Comparison of ENCODE assay signal across 8 mouse cellular contexts in the genomic region with DNA sequence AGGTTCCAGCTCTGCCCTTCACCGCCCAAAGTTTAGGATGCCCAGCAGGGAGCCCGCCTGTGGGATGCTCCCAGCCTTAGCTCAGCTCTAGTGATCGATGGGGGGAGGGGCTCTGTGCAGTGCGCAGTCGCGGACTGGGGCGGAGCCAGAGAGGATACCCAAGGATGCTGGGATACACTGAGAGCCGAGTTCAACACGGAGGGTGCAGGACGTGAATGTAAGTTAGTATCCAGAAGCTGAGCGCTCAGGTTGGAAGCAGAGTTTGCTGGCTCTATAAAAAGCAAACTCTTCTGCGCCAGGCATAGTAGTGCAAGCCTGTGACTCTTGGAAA. TPM values are rescaled to one million over a fixed set of nuclear protein-coding genes. Genes with fewer than 3 reads are reported as not detected.
DNase-seq lines count a peak whose midpoint lies in the region; TF ChIP-seq lines count a peak whose summit lies in the region.

A gene (minus strand): TSS at position 99 of the 331 bp plus-strand sequence.

- intact Hi-C loops in heart, postnatal 36 days (cut with DNase I), result no loop called here

- in situ Hi-C loops in ES-E14 (cut with MboI; ENCODE audit: low sequenced_read_pairs in 2 of 2, unreplicated experiment in 2 of 2), result no loop called here

- no peaks in the 10 kb centered on the region for H3K27me3 ChIP-seq in cerebellum, adult 2 months (ENCODE audit: control insufficient read depth, insufficient read depth, low read length)

- no peaks in the 10 kb centered on the region for H3K9me3 ChIP-seq in ES-E14 (ENCODE audit: control insufficient read depth, insufficient read depth, low read depth, low read length)

- H3K4me3 ChIP-seq in ES-E14 (ENCODE audit: insufficient read depth in 1 of 2, low read depth in 1 of 2, low read length in 2 of 2, poor library complexity in 1 of 2, severe bottlenecking in 1 of 2), result peak within 1 kb of the TSS; percentile 46 to 69
- H3K4me3 ChIP-seq in cerebellum, adult 2 months (replicated peaks; ENCODE audit: insufficient read depth, low read depth, low read length), result peak within 1 kb of the TSS; percentile 80

- 0 out of 2 replicates have a peak within 1 kb of the TSS, but pooled peaks have one; percentile 37 for H3K27ac ChIP-seq in ES-E14 (ENCODE audit: insufficient read depth, low read depth, low read length, poor library complexity, severe bottlenecking)
- peak within 1 kb of the TSS; percentile 64 for H3K27ac ChIP-seq in cerebellum, adult 2 months (ENCODE audit: insufficient read depth, low read length)

- WGBS in cerebellum, adult 2 months, result 4% methylated on average over 12 of the region's 12 CpGs

- TF ChIP-seq CTCF in cerebellum, adult 2 months (IDR thresholded peaks at IDR 0.05; ENCODE audit: borderline replicate concordance, insufficient read depth, low read depth, low read length), result no peak

- TF ChIP-seq POLR2A in cerebellum, adult 2 months (IDR thresholded peaks at IDR 0.05; ENCODE audit: borderline replicate concordance, insufficient read depth, low read length), result peak; percentile 87

- H3K36me3 ChIP-seq in ES-E14 (ENCODE audit: control insufficient read depth, insufficient read depth, low read length, poor library complexity, severe bottlenecking), result no peaks in the 10 kb centered on the region

- H3K4me1 ChIP-seq in ES-E14 (ENCODE audit: control insufficient read depth in 2 of 2, insufficient read depth in 2 of 2, low read length in 2 of 2, poor library complexity in 1 of 2), result peaks cover 0 to 14% of the 10 kb centered on the region in 2 experiments; a peak in 2 of 4 replicates
- peaks cover 10% of the 10 kb centered on the region for H3K4me1 ChIP-seq in cerebellum, adult 2 months (ENCODE audit: control insufficient read depth, insufficient read depth, low read length)

- DNase-seq in ES-E14 (ENCODE audit: low read depth, low spot score), result peak; percentile 85
- DNase-seq in cerebellum, adult 2 months, result peak; percentile 88 to 89
- peak; percentile 82 for DNase-seq in forelimb bud, embryonic 11.5 days (ENCODE audit: low read depth, low spot score)
- peak; percentile 45 to 53 for DNase-seq in heart, postnatal 36 days
- DNase-seq in left cerebral cortex, adult 11 months (ENCODE audit: low spot score), result peak; percentile 84
- DNase-seq in lung, postnatal 36 days, result peak; percentile 50
- peak; percentile 87 for DNase-seq in right cerebral cortex, postnatal 25 days
- no peak for DNase-seq in spleen, adult 12 weeks (ENCODE audit: low spot score)

- H3K9ac ChIP-seq in ES-E14 (ENCODE audit: insufficient read depth, low read depth, low read length, poor library complexity, severe bottlenecking), result peak within 1 kb of the TSS; percentile 70

TF ChIP-seq in ES-E14, 5 proteins besides CTCF, POLR2A, EP300 and RAD21:
- TF ChIP-seq ZNF384 (IDR thresholded peaks at IDR 0.05; ENCODE audit: low read depth, low read length) (no peak), CHD2 (IDR thresholded peaks at IDR 0.05; ENCODE audit: low read depth, low read length) (no peak), ZC3H11A (IDR thresholded peaks at IDR 0.05; ENCODE audit: borderline replicate concordance, low read depth, low read length) (no peak), HCFC1 (IDR thresholded peaks at IDR 0.05; ENCODE audit: borderline replicate concordance, insufficient read depth, low read length) (no peak), MAFK (IDR thresholded peaks at IDR 0.05; ENCODE audit: insufficient read depth, low read depth, low read length) (no peak)

RNA-seq across cellular contexts. Expression of the gene that starts here (rescaled TPM):
- total RNA-seq in ES-E14 (2012; rRNA removed), result 2.3 and 2.5 TPM in 2 replicates
- polyA plus RNA-seq in cerebellum, adult 2 months (2012; rRNA removed), result 25.5 and 27.3 TPM in 2 replicates
- total RNA-seq in heart, postnatal 36 days (2021), result under 1 TPM; 0.19 to 0.43 TPM

Comparison
In these comparisons a context has a peak if more than half of its experiments do, and no peak if none do; other contexts are left out.
1. Peak in DNase-seq in heart, postnatal 36 days; RNA of the gene not detected or under 1 TPM.